16 mouse cellular contexts compared by ENCODE assay signal in the genomic region with DNA sequence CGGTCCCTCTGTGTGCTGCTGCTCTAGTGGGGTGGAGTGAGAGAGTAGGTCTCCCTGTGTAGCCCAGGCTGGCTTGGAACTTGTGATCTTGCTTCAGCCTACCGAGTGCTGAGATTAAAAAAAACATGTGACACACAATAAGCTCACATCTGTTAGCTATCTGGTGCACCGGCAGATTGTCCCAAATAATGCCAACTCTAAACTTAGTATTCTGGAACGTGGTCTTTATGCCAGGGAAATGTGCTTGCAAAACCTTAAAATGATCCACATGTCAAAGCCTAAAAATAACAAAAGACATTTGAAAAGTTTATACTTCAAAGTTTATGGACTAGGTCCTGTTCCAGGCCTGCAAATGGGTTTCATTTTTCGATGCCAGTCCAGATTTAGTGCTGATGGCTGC.
"Had no signal": no experiment of that assay in that cellular context is flagged by ENCODE, and none has a peak within 500 bp of the region (broad histone marks: within the 10 kb centered on the region; RNA-seq: fewer than 3 reads in every experiment).

No protein-coding gene starts in this region.

- H3K9ac ChIP-seq: limb, embryonic 12.5 days; liver, embryonic 15.5 days; midbrain, embryonic 15.5 days; neural tube, embryonic 12.5 days had no signal

- H3K4me3 ChIP-seq: left cerebral cortex, adult 2 months; limb, embryonic 12.5 days; liver, embryonic 15.5 days; midbrain, embryonic 15.5 days; neural tube, embryonic 12.5 days had no signal

- DNase-seq: kidney, adult 11 months; kidney, adult 9 months; kidney, postnatal 4 days; lung, adult 2 months; thymus, adult 2 months; thymus, postnatal 25 days had no signal

- H3K9me3 ChIP-seq: limb, embryonic 12.5 days; liver, embryonic 15.5 days; megakaryocyte, embryonic 14.5 days; midbrain, embryonic 15.5 days; neural tube, embryonic 12.5 days had no signal

- H3K4me1 ChIP-seq: limb, embryonic 12.5 days; midbrain, embryonic 15.5 days; neural tube, embryonic 12.5 days had no signal

- H3K4me2 ChIP-seq: limb, embryonic 12.5 days; liver, embryonic 11.5 days; liver, embryonic 15.5 days; midbrain, embryonic 11.5 days; midbrain, embryonic 15.5 days; neural tube, embryonic 12.5 days had no signal

- H3K27ac ChIP-seq: kidney, postnatal 0 days; left cerebral cortex, adult 2 months; limb, embryonic 12.5 days; liver, embryonic 15.5 days; macrophage; midbrain, embryonic 15.5 days; neural tube, embryonic 12.5 days had no signal

- H3K36me3 ChIP-seq: limb, embryonic 12.5 days; liver, embryonic 15.5 days; midbrain, embryonic 15.5 days; neural tube, embryonic 12.5 days had no signal

- ATAC-seq: midbrain, embryonic 15.5 days had no signal

- H3K27me3 ChIP-seq: limb, embryonic 12.5 days; liver, embryonic 15.5 days; midbrain, embryonic 15.5 days; neural tube, embryonic 12.5 days had no signal
